ENCODE assay signal across 11 mouse cellular contexts in the genomic region with DNA sequence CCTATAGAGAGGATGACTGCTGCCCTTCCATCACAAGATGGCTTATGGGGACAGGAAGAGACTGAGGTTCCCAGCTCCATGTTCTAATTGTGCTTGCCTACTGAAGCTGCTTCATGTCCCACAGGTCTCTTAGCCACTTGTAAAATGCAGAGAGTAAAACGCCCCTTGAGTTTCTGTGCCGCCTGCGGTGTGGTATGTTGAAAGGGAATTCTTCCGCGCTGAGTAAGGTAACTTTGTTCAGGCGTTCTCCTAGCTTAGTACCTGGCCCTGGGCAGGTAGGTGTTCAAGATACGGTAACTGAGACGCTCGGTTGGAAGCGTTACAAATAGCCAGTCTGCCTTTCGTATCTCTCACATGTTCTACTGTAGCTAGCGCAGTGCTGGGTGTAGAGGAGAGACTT. TPM values are rescaled to one million over a fixed set of nuclear protein-coding genes. Genes with fewer than 3 reads are reported as not detected.
DNase-seq lines count a peak whose midpoint lies in the region; ATAC-seq and TF ChIP-seq lines count a peak whose summit lies in the region.
"Had no signal": no experiment of that assay in that cellular context is flagged by ENCODE, and none has a peak within 500 bp of the region (broad histone marks: within the 10 kb centered on the region; RNA-seq: fewer than 3 reads in every experiment).

No protein-coding gene starts in this region.

- no peak for TF ChIP-seq EP300 in liver, embryonic 14.5 days (IDR thresholded peaks at IDR 0.05; ENCODE audit: low read depth)

- no peak overlapping the region for H3K4me3 ChIP-seq in intestine, embryonic 14.5 days (ENCODE audit: low read depth, low read length)
- H3K4me3 ChIP-seq in intestine, embryonic 16.5 days (ENCODE audit: low read length) = no peak overlapping the region
- no peak overlapping the region; a peak in 1 of 4 replicates for H3K4me3 ChIP-seq in ES-E14 (ENCODE audit: insufficient read depth in 1 of 2, low read depth in 1 of 2, low read length in 2 of 2, poor library complexity in 1 of 2, severe bottlenecking in 1 of 2)
- 0 out of 2 replicates have a peak overlapping the region, but pooled peaks have one; percentile 28 for H3K4me3 ChIP-seq in forebrain, embryonic 12.5 days (replicated peaks)
- no peak overlapping the region for H3K4me3 ChIP-seq in liver, embryonic 14.5 days (ENCODE audit: insufficient read depth in 1 of 2, low read depth in 2 of 2, low read length in 2 of 2)

- in situ Hi-C loops in ES-E14 (cut with MboI; ENCODE audit: low sequenced_read_pairs in 2 of 2, unreplicated experiment in 2 of 2) = no loop called here

- H3K9me3 ChIP-seq in intestine, embryonic 14.5 days (ENCODE audit: control insufficient read depth, low read length) = no peaks in the 10 kb centered on the region
- H3K9me3 ChIP-seq in intestine, embryonic 16.5 days (ENCODE audit: control insufficient read depth, low read length) = no peaks in the 10 kb centered on the region
- H3K9me3 ChIP-seq in ES-E14 (ENCODE audit: control insufficient read depth, insufficient read depth, low read depth, low read length) = no peaks in the 10 kb centered on the region
- no peaks in the 10 kb centered on the region for H3K9me3 ChIP-seq in forebrain, embryonic 12.5 days
- no peaks in the 10 kb centered on the region for H3K9me3 ChIP-seq in liver, embryonic 14.5 days (ENCODE audit: control insufficient read depth, low read length)

- no peak overlapping the region for H3K9ac ChIP-seq in intestine, embryonic 14.5 days (ENCODE audit: low read length)
- H3K9ac ChIP-seq in intestine, embryonic 16.5 days (ENCODE audit: low read depth, low read length) = no peak overlapping the region
- H3K9ac ChIP-seq in ES-E14 (ENCODE audit: insufficient read depth, low read depth, low read length, poor library complexity, severe bottlenecking) = peak overlapping the region; percentile 8; the same call in 1 of the 2 replicates
- no peak overlapping the region for H3K9ac ChIP-seq in forebrain, embryonic 12.5 days
- H3K9ac ChIP-seq in liver, embryonic 14.5 days (replicated peaks) = no peak overlapping the region

- ATAC-seq in intestine, embryonic 14.5 days (replicated peaks; ENCODE audit: low FRiP score, low TSS enrichment, low read depth) = no peak
- ATAC-seq in intestine, embryonic 16.5 days = no peak
- 0 out of 2 replicates have a peak, but pooled peaks have one; percentile 6 for ATAC-seq in forebrain, embryonic 12.5 days (ENCODE audit: low FRiP score)
- no peak for ATAC-seq in liver, embryonic 14.5 days (ENCODE audit: insufficient read depth)
- ATAC-seq in activated CD4-positive, CD25-positive, alpha-beta regulatory T cell, adult 4 months = no peak

- no peaks in the 10 kb centered on the region for H3K36me3 ChIP-seq in intestine, embryonic 14.5 days (ENCODE audit: control insufficient read depth, insufficient read depth, low read length)
- H3K36me3 ChIP-seq in intestine, embryonic 16.5 days (ENCODE audit: control insufficient read depth, insufficient read depth, low read length) = no peaks in the 10 kb centered on the region
- H3K36me3 ChIP-seq in ES-E14 (ENCODE audit: control insufficient read depth, insufficient read depth, low read length, poor library complexity, severe bottlenecking) = no peaks in the 10 kb centered on the region
- no peaks in the 10 kb centered on the region for H3K36me3 ChIP-seq in forebrain, embryonic 12.5 days (replicated peaks)
- no peaks in the 10 kb centered on the region for H3K36me3 ChIP-seq in liver, embryonic 14.5 days (replicated peaks; ENCODE audit: control insufficient read depth, insufficient read depth, low read depth)

- 38% methylated on average over 12 of the region's 12 CpGs for WGBS in intestine, embryonic 14.5 days
- 39% methylated on average over 12 of the region's 12 CpGs for WGBS in intestine, embryonic 16.5 days
- 49% methylated on average over 12 of the region's 12 CpGs for WGBS in forebrain, embryonic 12.5 days
- WGBS in liver, embryonic 14.5 days (ENCODE audit: insufficient replicate concordance) = 31% methylated on average over 12 of the region's 12 CpGs

- no peak for TF ChIP-seq CTCF in liver, embryonic 14.5 days (IDR thresholded peaks at IDR 0.05; ENCODE audit: low read depth)

- DNase-seq in intestine, embryonic 14.5 days (ENCODE audit: low spot score) = no peak
- DNase-seq in ES-E14 (ENCODE audit: low read depth, low spot score) = no peak
- no peak for DNase-seq in liver, embryonic 14.5 days (ENCODE audit: low read depth in 3 of 3, low spot score in 3 of 3)
- DNase-seq in gastrocnemius, postnatal 25 days = no peak
- no peak for DNase-seq in left cerebral cortex, adult 11 months (ENCODE audit: low spot score)

- no peaks in the 10 kb centered on the region for H3K4me1 ChIP-seq in intestine, embryonic 14.5 days (replicated peaks; ENCODE audit: control insufficient read depth, insufficient read depth, low read length)
- no peaks in the 10 kb centered on the region for H3K4me1 ChIP-seq in intestine, embryonic 16.5 days (ENCODE audit: control insufficient read depth, insufficient read depth, low read length)
- peaks cover 0 to 27% of the 10 kb centered on the region in 2 experiments; a peak in 3 of 4 replicates for H3K4me1 ChIP-seq in ES-E14 (ENCODE audit: control insufficient read depth in 2 of 2, insufficient read depth in 2 of 2, low read length in 2 of 2, poor library complexity in 1 of 2)
- H3K4me1 ChIP-seq in forebrain, embryonic 12.5 days = peaks cover 60% of the 10 kb centered on the region
- no peaks in the 10 kb centered on the region; a peak in 1 of 4 replicates for H3K4me1 ChIP-seq in liver, embryonic 14.5 days (replicated peaks; ENCODE audit: control insufficient read depth in 2 of 2, insufficient read depth in 2 of 2, low read length in 1 of 2)

- H3K27me3 ChIP-seq in intestine, embryonic 14.5 days (replicated peaks; ENCODE audit: control insufficient read depth, insufficient read depth, low read length) = peaks cover 4% of the 10 kb centered on the region
- H3K27me3 ChIP-seq in intestine, embryonic 16.5 days (replicated peaks; ENCODE audit: control insufficient read depth, insufficient read depth, low read length) = peaks cover 11% of the 10 kb centered on the region; the same call in 1 of the 2 replicates
- H3K27me3 ChIP-seq in forebrain, embryonic 12.5 days = peaks cover 8% of the 10 kb centered on the region; the same call in 1 of the 2 replicates
- peaks cover 6% of the 10 kb centered on the region for H3K27me3 ChIP-seq in liver, embryonic 14.5 days (ENCODE audit: control insufficient read depth, insufficient read depth, low read length)

- H3K4me2 ChIP-seq in intestine, embryonic 14.5 days (ENCODE audit: low read length) = peak overlapping the region; percentile 43
- H3K4me2 ChIP-seq in intestine, embryonic 16.5 days (ENCODE audit: low read depth, low read length) = no peak overlapping the region; the same call in 1 of the 2 replicates
- peak overlapping the region; percentile 44; the same call in 1 of the 2 replicates for H3K4me2 ChIP-seq in forebrain, embryonic 12.5 days
- H3K4me2 ChIP-seq in liver, embryonic 14.5 days (ENCODE audit: low read depth) = peak overlapping the region; percentile 30

- H3K27ac ChIP-seq in intestine, embryonic 14.5 days (ENCODE audit: low read depth) = no peak overlapping the region
- no peak overlapping the region for H3K27ac ChIP-seq in intestine, embryonic 16.5 days (ENCODE audit: low read length)
- H3K27ac ChIP-seq in ES-E14 (ENCODE audit: insufficient read depth, low read depth, low read length, poor library complexity, severe bottlenecking) = no peak overlapping the region
- H3K27ac ChIP-seq in forebrain, embryonic 12.5 days = no peak overlapping the region
- no peak overlapping the region for H3K27ac ChIP-seq in liver, embryonic 14.5 days

TF ChIP-seq in ES-E14, 5 proteins besides CTCF, POLR2A, EP300 and RAD21:
- no peak for TF ChIP-seq ZNF384 (IDR thresholded peaks at IDR 0.05; ENCODE audit: low read depth, low read length)
- TF ChIP-seq CHD2 (IDR thresholded peaks at IDR 0.05; ENCODE audit: low read depth, low read length) = no peak
- TF ChIP-seq ZC3H11A (IDR thresholded peaks at IDR 0.05; ENCODE audit: borderline replicate concordance, low read depth, low read length) = no peak
TF ChIP-seq in ES-E14: peak in this region for 0.

RNA-seq across cellular contexts. Expression of gene Gm10188, which starts 17.9 kb away (rescaled TPM):
- polyA plus RNA-seq in intestine, embryonic 14.5 days (2014; fragmentation: Nextera tagmentation; extraction: Ambion mirVana) = not detected in 2 replicates
- polyA plus RNA-seq in intestine, embryonic 16.5 days (2015; fragmentation: Nextera tagmentation; extraction: Ambion mirVana) = not detected in 2 replicates
- 0.37 TPM in 1 of 2 replicates, not detected in the other for total RNA-seq in ES-E14 (2012; rRNA removed)
- 0.38 and 0.59 TPM in 2 replicates for polyA plus RNA-seq in forebrain, embryonic 12.5 days (2016; fragmentation: Nextera tagmentation; extraction: Ambion mirVana)
- not detected in 2 replicates for polyA plus RNA-seq in liver, embryonic 14.5 days (2012; rRNA removed)
- polyA plus RNA-seq in liver, embryonic 14.5 days (2014; fragmentation: Nextera tagmentation; extraction: Ambion mirVana) = not detected in 2 replicates
- total RNA-seq in gastrocnemius, postnatal 25 days (2021) = not detected
- not detected for polyA plus RNA-seq in activated CD4-positive, CD25-positive, alpha-beta regulatory T cell, adult 4 months (2017; shearing (Covaris generic))
- total RNA-seq: adrenal gland, postnatal 14 days; gastrocnemius, adult 2 months had no signal
- polyA plus RNA-seq: large intestine, adult 2 months had no signal

RNA-seq across cellular contexts. Expression of gene AC124108.1, which starts 20.4 kb away (rescaled TPM):
- polyA plus RNA-seq in intestine, embryonic 14.5 days (2014; fragmentation: Nextera tagmentation; extraction: Ambion mirVana) = 0.09 TPM in 1 of 2 replicates, not detected in the other
- 0.04 and 0.07 TPM in 2 replicates for polyA plus RNA-seq in intestine, embryonic 16.5 days (2015; fragmentation: Nextera tagmentation; extraction: Ambion mirVana)
- 5.0 and 6.5 TPM in 2 replicates for total RNA-seq in ES-E14 (2012; rRNA removed)
- 5.0 and 5.7 TPM in 2 replicates for polyA plus RNA-seq in forebrain, embryonic 12.5 days (2016; fragmentation: Nextera tagmentation; extraction: Ambion mirVana)
- polyA plus RNA-seq in liver, embryonic 14.5 days (2012; rRNA removed) = 0.02 TPM in 1 of 2 replicates, not detected in the other
- polyA plus RNA-seq in liver, embryonic 14.5 days (2014; fragmentation: Nextera tagmentation; extraction: Ambion mirVana) = not detected in 2 replicates
- total RNA-seq in gastrocnemius, postnatal 25 days (2021) = not detected
- polyA plus RNA-seq in activated CD4-positive, CD25-positive, alpha-beta regulatory T cell, adult 4 months (2017; shearing (Covaris generic)) = not detected
- total RNA-seq: gastrocnemius, adult 2 months had no signal
- polyA plus RNA-seq: large intestine, adult 2 months had no signal

RNA-seq across cellular contexts. Expression of gene Lemd1, which starts 20.4 kb away (rescaled TPM):
- 0.27 and 0.52 TPM in 2 replicates for polyA plus RNA-seq in intestine, embryonic 14.5 days (2014; fragmentation: Nextera tagmentation; extraction: Ambion mirVana)
- polyA plus RNA-seq in intestine, embryonic 16.5 days (2015; fragmentation: Nextera tagmentation; extraction: Ambion mirVana) = not detected in 2 replicates
- 3.9 and 4.3 TPM in 2 replicates for total RNA-seq in ES-E14 (2012; rRNA removed)
- polyA plus RNA-seq in forebrain, embryonic 12.5 days (2016; fragmentation: Nextera tagmentation; extraction: Ambion mirVana) = 12.3 and 14.7 TPM in 2 replicates
- polyA plus RNA-seq in liver, embryonic 14.5 days (2012; rRNA removed) = not detected in 2 replicates
- polyA plus RNA-seq in liver, embryonic 14.5 days (2014; fragmentation: Nextera tagmentation; extraction: Ambion mirVana) = not detected in 2 replicates
- not detected for total RNA-seq in gastrocnemius, postnatal 25 days (2021)
- not detected for polyA plus RNA-seq in activated CD4-positive, CD25-positive, alpha-beta regulatory T cell, adult 4 months (2017; shearing (Covaris generic))
- total RNA-seq: adrenal gland, postnatal 14 days; gastrocnemius, adult 2 months had no signal
